Mouse (Mus musculus) cerebellum, adult 2 months (tissue): ENCODE results near the gene Thap4.

ENCODE experiments used
- CTCF ChIP-seq: fragments of 200-500 bp; IDR thresholded peaks from 2 replicates; pipeline ENCODE4 v1.5.1; 2011; ENCODE audit warnings: low read depth, mild to moderate bottlenecking, control low read depth, low read length, moderate library complexity, borderline replicate concordance; ENCODE audit not compliant: insufficient read depth
- POLR2A ChIP-seq: fragments of 200-500 bp; IDR thresholded peaks from 2 replicates; pipeline ENCODE4 v1.6.1; 2011; ENCODE audit warnings: low read length, control low read depth, borderline replicate concordance; ENCODE audit not compliant: insufficient read depth

DNA sequence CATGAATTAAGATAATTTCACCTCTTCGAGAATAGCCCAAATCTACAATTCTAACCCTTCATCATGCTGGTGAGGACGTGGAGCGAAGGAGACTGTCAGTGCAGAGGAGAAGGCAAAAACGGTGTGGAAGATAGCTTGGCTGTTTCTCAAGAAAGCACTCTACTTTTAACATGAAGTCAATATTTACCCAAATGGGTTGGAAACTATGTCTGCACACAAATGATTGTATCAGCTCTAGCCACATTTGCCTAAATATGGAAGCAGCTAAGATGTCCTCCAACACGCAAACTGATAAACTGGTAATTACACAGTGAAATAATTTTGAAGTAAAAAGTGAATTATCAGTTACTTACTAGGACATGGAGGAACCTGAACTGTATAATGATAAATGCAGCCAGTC, 48.1 kb upstream of the Thap4 start:
- TF ChIP-seq CTCF = no peak
- TF ChIP-seq POLR2A = no peak
